Mouse (Mus musculus): ENCODE measurements around the gene Kcnmb4.

Kcnmb4 gene

GRCm38 (mm10) chr10:116473759-116474549 is at the start of gene Kcnmb4:
Gene Kcnmb4 (minus strand): TSS chr10:116473878.
- whole genome bisulfite sequencing, result under 1% methylated on average over 91 of the region's 92 CpGs

DNA sequence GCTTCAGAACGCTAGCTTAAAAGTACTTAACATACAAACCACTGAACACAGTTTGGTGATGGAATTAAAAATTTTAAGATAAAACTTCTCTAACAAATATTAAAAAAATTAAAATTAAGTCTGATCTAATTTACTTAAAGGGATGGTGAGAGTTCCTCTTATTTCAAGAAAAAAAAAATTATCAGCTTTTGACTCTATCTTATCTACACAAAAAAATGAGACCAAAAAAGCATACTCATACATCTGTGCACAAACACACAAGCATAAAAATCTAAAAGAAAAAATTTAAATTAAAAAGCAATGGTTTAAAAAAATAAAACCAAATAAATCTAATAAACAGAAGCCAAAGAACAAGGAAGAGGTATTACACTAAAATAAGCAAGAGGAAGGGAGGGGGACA is 45.9 kb upstream of the Kcnmb4 start:
- WGBS, result 85% methylated on average over 1 of the region's 1 CpGs

DNA sequence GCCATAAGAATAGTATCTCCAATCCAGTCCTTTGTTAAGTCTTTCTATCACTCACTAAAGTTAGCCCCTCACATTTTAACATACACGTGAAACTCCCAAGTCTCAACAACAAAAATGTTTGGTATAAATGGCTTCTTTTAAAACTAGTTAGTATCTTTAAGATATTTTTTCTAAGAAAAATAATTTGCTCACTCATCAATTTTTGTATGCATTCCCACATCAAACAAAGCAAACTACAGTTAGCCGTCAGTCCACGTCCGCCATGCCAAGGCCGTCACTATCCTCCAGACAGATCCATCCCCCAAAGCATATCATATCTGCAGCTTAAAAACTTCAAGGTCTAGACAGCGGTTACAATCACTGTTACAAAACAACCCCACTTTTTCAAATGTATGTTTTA is 41.9 kb upstream of the Kcnmb4 start:
- WGBS, result 97% methylated on average over 6 of the region's 6 CpGs

- 96% methylated on average over 4 of the region's 4 CpGs for WGBS
These were observed 41.5 kb upstream of the Kcnmb4 start for GRCm38 (mm10) chr10:116515158-116515557.

DNA sequence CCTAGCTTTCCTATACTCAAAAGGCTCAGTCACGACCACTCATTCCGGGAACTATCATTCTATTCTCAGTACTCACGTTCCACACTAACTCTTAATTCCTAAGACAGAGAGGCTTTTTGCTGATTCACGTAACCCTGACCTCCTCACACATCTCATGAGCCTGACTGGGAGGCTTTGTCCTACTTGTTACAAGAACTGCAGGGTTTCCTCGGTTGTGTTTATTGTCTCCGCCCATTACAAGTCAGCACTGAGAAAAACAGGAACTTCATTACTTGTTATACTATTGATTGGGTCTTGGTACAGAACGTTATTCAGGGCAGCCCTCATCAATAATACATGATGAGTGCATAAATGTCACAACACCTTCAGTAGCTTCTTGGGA is 39.6 kb upstream of the Kcnmb4 start:
- WGBS, result 52% methylated on average over 7 of the region's 7 CpGs

- 83% methylated on average over 11 of the region's 11 CpGs for WGBS
These were observed 39.0 kb upstream of the Kcnmb4 start for GRCm38 (mm10) chr10:116512521-116513253.

GRCm38 (mm10) chr10:116505303-116506014 is 31.8 kb upstream of the Kcnmb4 start:
- 77% methylated on average over 7 of the region's 7 CpGs for WGBS

- 83% methylated on average over 3 of the region's 3 CpGs for WGBS
These were observed 19.1 kb upstream of the Kcnmb4 start for GRCm38 (mm10) chr10:116492768-116493167.

DNA sequence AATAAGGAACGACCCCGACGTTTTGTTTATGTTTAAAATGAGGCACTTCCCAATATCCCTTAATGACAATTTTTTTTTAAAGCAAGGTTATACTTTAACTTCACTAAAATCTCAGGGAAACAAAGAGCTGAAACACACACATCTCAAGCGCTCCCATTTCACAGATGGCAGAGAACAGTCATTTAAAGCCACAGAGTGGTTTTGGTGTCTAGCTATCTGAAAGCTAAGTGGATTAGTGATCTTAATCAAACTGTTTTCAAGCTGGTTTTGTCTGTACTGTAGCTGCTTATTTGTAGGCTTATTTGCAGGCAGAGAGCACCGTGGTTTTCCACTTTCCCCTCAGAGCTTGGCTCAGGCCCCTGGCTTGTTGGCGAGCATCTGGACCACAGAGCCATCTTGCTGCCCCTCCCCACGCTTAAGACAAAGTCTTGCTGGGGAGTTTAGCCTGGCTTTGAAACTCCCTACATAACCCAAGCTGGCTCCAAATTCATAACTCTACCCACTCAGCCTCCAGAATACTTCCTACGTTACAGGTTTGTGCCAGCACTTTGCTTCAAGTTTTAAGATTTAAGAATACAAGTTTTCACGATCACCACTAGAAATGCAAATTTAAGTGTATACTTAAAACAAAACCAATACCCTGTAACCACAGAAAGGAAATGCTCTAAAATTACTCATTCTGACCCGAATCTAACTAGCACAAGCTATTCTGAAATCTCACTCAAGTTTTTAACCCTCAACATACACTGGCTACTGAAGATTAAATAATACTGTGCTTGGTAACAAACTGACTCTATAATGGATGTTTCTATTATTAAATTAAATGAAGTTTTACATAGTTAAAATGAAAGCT is 13.4 kb upstream of the Kcnmb4 start:
- 41% methylated on average over 10 of the region's 10 CpGs for WGBS

- WGBS, result 97% methylated on average over 12 of the region's 12 CpGs
These were observed 8.2 kb upstream of the Kcnmb4 start for GRCm38 (mm10) chr10:116481917-116482316.

- WGBS, result 89% methylated on average over 5 of the region's 5 CpGs
These were observed 7.3 kb upstream of the Kcnmb4 start for GRCm38 (mm10) chr10:116480988-116481387.

GRCm38 (mm10) chr10:116476559-116476958 is 2.9 kb upstream of the Kcnmb4 start:
- WGBS, result 89% methylated on average over 3 of the region's 3 CpGs

- 50% methylated on average over 6 of the region's 6 CpGs for WGBS
These were observed 2.0 kb upstream of the Kcnmb4 start for GRCm38 (mm10) chr10:116475725-116476124.

GRCm38 (mm10) chr10:116473071-116473758 is 463 bp downstream of the Kcnmb4 start:
- under 1% methylated on average over 55 of the region's 78 CpGs for WGBS

DNA sequence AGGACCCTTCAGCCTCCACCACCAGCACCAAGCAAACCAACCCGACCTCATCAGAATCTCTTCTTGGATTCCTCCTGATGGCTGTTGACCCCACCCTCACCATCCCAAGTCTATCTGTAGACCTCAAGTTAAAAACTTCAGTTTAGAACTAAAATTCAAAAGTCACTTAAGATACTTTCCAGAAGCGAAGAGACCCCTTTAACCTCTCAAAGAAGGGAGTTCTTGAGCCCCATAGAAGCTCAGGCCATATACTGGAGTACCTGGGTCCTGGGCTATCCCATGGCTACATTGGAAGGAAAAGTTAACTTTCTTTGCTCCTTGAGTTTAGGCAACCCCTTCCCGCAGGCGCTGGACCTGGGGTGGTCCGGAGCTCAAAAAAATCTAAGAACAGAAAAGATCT is 1.1 kb downstream of the Kcnmb4 start:
- WGBS, result 13% methylated on average over 5 of the region's 5 CpGs

- 65% methylated on average over 11 of the region's 11 CpGs for WGBS
These were observed 3.3 kb downstream of the Kcnmb4 start for GRCm38 (mm10) chr10:116470306-116470925.

DNA sequence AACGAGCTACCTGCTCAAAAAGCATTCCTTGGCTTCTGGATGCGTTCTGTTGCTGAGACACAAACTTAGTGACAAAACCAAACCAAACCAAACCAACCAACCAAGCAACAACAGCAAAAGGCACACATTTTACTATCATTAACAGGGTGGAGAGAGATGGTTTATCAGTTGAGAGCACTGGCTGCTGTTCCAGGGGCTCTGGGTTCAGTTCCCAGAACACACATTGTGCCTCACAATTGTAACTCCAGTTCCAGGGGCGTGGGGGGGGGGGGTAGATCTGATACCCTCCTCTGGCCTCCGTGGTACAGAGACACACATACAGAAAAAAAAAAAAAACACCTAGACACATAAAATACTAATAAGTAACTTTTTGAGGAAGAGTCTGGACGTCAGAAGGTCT is 5.6 kb downstream of the Kcnmb4 start:
- 90% methylated on average over 5 of the region's 5 CpGs for WGBS

- 84% methylated on average over 12 of the region's 12 CpGs for WGBS
These were observed 9.8 kb downstream of the Kcnmb4 start for GRCm38 (mm10) chr10:116463753-116464345.

GRCm38 (mm10) chr10:116461443-116461842 is 12.2 kb downstream of the Kcnmb4 start:
- 95% methylated on average over 9 of the region's 9 CpGs for WGBS

GRCm38 (mm10) chr10:116458786-116459185 is 14.9 kb downstream of the Kcnmb4 start:
- WGBS, result 54% methylated on average over 9 of the region's 9 CpGs
